Mouse (Mus musculus) CH12F3 (cell line): ENCODE results near the gene Rpusd2.
"Not testable (repeated sequence)": the region's sequence is repeated elsewhere in the genome, so short reads cannot be mapped to it uniquely, and the experiment has no call there.

Source experiments
- in situ Hi-C: fragments of 300-500 bp; cut with MboI; formaldehyde crosslinking; loops from 2 replicates; pipeline ENCODE4 v1.14.3; 2020; ENCODE audit warnings: low sequenced_read_pairs

Gene Rpusd2

GRCm38 (mm10) chr2:119034656-119035396, at the start of gene Rpusd2:
Gene Rpusd2, plus strand, starts transcription at chr2:119034790.
- in situ Hi-C loops = no loop called here

- in situ Hi-C loops = loop anchor here (25.0 kb wide), 1 partner anchor 358 kb away; no protein-coding TSS in a partner anchor
These were observed 39.1 kb upstream of the Rpusd2 start for GRCm38 (mm10) chr2:118995490-118995889.

GRCm38 (mm10) chr2:118995919-118996797, 38.4 kb upstream of the Rpusd2 start:
- in situ Hi-C loops = loop anchor here (25.0 kb wide), 1 partner anchor 359 kb away; no protein-coding TSS in a partner anchor

- in situ Hi-C loops = loop anchor here (25.0 kb wide), 1 partner anchor 359 kb away; no protein-coding TSS in a partner anchor
These were observed 37.8 kb upstream of the Rpusd2 start for GRCm38 (mm10) chr2:118996798-118997105.

- in situ Hi-C loops = loop anchor here (25.0 kb wide), 1 partner anchor 361 kb away; no protein-coding TSS in a partner anchor
These were observed 36.3 kb upstream of the Rpusd2 start for GRCm38 (mm10) chr2:118998115-118998866.

GRCm38 (mm10) chr2:118999025-118999639, 35.5 kb upstream of the Rpusd2 start:
- in situ Hi-C loops = loop anchor here (25.0 kb wide), 1 partner anchor 362 kb away; no protein-coding TSS in a partner anchor

GRCm38 (mm10) chr2:119006886-119007285, 27.7 kb upstream of the Rpusd2 start:
- in situ Hi-C loops = no loop called here

GRCm38 (mm10) chr2:119009376-119009775, 25.2 kb upstream of the Rpusd2 start:
- in situ Hi-C loops = no loop called here

- in situ Hi-C loops = no loop called here
These were observed 19.6 kb upstream of the Rpusd2 start for GRCm38 (mm10) chr2:119014989-119015388.

- in situ Hi-C loops = no loop called here
These were observed 18.9 kb upstream of the Rpusd2 start for GRCm38 (mm10) chr2:119015604-119016180.

- in situ Hi-C loops = not testable (repeated sequence)
These were observed 18.3 kb upstream of the Rpusd2 start for GRCm38 (mm10) chr2:119016312-119016711.

GRCm38 (mm10) chr2:119017647-119018046, 16.9 kb upstream of the Rpusd2 start:
- in situ Hi-C loops = no loop called here

- in situ Hi-C loops = no loop called here
These were observed 16.0 kb upstream of the Rpusd2 start for GRCm38 (mm10) chr2:119018391-119019122.

GRCm38 (mm10) chr2:119019131-119019530, 15.5 kb upstream of the Rpusd2 start:
- in situ Hi-C loops = no loop called here

GRCm38 (mm10) chr2:119019538-119019937, 15.1 kb upstream of the Rpusd2 start:
- in situ Hi-C loops = no loop called here

- in situ Hi-C loops = no loop called here
These were observed 11.4 kb upstream of the Rpusd2 start for GRCm38 (mm10) chr2:119023154-119023660.

- in situ Hi-C loops = no loop called here
These were observed 9.9 kb upstream of the Rpusd2 start for GRCm38 (mm10) chr2:119024536-119025238.

- in situ Hi-C loops = no loop called here
These were observed 9.4 kb upstream of the Rpusd2 start for GRCm38 (mm10) chr2:119025239-119025616.

GRCm38 (mm10) chr2:119026951-119027350, 7.6 kb upstream of the Rpusd2 start:
- in situ Hi-C loops = no loop called here
